Mouse (Mus musculus): ENCODE measurements around the gene Srsf5.
"Not testable (repeated sequence)": the region's sequence is repeated elsewhere in the genome, so short reads cannot be mapped to it uniquely, and the experiment has no call there.

The Srsf5 gene

DNA sequence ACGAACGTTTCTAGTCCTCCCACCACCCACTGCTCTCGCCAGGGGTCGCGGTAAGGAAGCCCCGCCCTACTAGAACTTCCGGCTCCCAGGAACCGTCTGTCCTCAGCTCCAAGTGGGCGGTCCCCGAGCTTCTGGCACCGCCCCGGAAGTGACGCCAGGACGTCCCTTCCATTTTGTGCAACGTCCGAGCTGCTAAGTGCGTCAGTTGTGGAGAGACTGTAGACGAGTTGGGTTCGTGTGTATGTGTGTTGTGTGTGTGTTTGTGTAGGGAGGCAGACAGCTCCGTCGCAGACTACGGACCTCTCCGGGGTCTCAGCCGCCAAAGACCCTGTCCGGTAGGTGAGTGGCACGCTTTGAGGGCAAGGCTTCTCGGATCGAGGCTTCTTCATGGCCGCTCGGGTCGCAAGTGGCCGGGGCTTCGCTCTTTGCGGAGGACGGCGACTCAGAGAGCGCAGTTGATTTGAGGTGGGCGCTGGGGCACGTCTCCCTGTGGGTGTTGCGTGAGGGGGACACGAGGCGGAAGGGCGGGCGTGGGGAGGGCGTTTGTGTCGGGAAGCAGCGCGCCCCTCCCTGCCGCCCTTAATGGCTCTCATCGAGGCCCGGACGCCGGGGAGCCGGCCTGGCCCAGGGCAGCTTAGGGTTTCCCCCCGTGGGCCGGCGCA is at the start of gene Srsf5:
TSS of gene Srsf5 (plus strand) at position 171 of the 662 bp plus-strand sequence.
- DNase-seq, result peak; percentile 97

DNA sequence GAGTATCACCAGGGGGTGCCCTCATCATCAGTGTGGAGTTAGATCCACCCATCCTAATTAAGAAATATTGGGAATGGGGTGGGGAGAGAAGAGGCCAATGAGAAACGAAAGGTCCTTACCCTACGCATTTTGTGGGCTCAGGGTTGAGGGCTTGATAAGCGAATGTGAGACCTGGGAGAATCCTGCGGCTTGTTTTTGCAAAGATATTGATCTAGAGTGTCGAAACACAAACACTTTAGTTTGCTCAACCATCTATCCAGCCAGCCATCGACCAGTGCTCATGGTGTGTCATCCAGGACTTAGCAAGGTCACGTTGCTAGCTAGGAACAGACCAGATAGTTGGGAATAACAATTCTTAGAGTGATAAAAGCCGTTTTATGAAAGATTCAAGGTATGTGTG is 35.7 kb upstream of the Srsf5 start:
- DNase-seq, result no peak

DNA sequence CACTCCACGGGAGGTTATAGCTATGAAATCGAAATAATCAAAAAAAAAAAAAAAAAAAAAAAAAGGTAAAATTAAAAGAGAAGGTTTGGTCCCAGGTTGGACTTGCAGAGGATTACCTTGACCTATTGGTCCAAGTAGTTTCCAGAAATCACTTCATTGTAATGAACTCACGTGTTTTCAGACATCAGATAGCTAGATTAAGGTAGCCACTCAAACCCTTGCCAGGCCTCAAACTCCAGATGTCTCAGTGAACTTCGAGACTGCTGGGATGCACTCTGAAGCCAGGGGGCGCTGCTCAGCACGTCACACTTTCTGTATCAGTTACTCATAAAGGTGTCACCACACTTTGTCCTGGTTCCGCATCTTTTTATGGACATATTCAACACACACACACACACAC is 27.5 kb upstream of the Srsf5 start:
- DNase-seq, result no peak

DNA sequence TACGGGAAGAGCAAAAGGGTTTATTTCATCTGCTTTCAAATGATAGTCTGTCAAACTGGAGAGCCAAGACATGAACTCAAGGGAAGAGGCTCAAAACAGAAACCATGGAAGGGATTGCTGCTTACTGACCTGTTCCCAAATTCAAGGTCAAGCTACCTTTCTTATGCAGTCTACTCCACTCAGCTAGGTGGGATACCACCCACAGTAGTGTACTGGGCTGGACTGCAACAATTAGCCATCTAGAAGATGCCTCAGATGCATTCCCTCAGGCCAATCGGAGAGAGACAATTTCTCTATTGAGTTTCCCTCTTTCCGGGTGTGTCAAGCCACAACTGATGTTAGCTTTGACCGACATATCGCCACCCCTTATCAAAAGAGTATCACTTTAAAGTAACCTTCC is 24.0 kb upstream of the Srsf5 start:
- DNase-seq, result no peak

DNA sequence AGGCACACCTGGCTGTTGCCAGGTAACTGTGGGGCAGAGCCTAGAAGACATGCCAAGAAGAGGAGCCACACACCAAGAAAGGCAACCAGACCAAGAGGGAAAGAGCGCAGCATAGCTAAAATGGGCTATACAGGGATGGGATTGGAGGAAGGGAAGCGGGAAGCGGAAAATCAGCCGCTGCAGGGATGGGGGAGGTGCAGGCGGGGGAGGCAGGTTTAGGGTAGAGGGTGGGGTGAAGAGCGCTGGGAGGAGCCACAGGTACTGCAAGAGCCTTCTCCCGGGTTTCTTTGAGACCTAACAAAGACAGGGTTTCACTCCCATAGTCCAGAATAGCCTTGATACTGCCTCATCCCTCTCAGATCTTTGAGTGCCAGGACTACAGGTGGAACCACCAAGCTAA is 22.4 kb upstream of the Srsf5 start:
- DNase-seq, result no peak

- no peak for DNase-seq
Observed at GRCm38 (mm10) chr12:80923602-80924001, 21.7 kb upstream of the Srsf5 start.

DNA sequence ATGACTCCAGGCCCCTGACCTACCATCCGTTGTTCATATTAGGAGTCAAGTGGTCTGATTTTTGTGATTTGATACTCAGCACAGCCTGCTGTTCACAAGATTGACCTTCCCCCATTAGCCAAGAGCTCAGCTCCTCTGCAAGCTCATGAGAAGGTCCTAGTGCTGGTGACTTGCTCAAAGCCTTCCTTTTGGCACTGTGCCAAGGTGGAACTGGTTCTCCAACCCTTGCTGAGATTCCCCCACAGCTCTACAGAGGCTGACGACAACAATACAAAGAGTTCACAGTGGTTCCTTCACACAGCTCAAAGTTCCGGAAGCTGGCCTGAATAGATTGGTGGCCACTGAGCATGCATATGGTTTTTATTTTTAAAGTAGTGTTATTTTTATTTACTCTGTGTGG is 21.1 kb upstream of the Srsf5 start:
- no peak for DNase-seq

DNA sequence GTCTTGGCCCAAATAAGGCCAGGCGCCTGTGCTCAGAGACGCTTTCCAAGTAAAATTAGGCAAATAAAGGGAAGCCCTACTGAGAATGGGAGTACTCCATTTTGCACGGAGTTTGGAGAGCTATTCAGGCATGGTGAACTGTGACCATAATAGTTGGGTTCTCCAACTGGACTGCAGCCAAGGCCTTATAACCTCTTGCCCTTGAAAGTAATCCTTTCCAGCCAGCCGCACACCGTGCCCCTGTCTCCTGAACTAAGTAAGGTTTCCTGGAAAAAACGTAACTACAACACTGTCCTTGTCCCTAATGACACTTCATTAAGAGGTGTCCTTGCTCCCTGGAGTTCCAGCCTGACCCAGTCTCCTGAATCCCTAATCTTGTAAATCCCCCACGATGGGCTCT is 19.4 kb upstream of the Srsf5 start:
- no peak for DNase-seq

GRCm38 (mm10) chr12:80926550-80926949 is 18.8 kb upstream of the Srsf5 start:
- no peak for DNase-seq

- DNase-seq, result no peak
Observed at GRCm38 (mm10) chr12:80927518-80927917, 17.8 kb upstream of the Srsf5 start.

- no peak for DNase-seq
Observed at GRCm38 (mm10) chr12:80928881-80929280, 16.4 kb upstream of the Srsf5 start.

DNA sequence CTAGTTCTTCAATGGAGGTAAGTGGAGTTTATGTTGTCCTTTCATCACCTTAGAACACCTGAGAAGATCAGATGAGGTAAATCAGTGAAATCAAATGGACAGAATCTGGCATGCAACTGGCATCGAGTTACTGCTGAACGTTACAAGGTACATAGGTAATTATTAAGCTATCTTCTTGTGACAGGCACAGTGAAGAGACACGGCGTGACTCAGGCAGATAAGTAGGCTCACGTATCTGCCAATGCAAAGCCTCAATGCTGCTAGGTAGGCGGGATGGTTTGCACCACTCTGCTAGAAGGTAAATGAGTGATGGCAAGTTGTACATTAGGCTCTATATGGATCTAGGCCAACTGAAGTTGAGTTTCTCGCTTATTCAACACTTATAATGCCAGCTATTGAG is 15.2 kb upstream of the Srsf5 start:
- no peak for DNase-seq

- no peak for DNase-seq
Observed at GRCm38 (mm10) chr12:80931402-80932140, 13.7 kb upstream of the Srsf5 start.

DNA sequence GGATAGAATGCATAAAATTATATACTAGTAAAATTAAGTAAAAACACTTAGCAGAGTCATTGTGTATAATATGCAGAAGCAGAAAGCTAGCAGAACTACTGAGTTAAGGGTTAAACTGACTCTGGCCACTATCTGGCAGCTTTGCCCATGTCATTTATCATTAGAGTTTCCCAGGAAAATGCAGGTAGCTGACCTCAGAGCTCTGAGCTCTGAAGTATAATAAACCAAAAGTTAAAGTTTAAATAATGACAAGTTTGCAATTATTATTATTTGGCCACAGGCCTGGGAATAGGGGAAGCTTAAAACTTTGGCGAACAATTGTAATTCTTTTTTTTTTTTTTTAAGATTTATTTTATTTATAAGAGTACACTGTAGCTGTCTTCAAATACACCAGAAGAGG is 12.4 kb upstream of the Srsf5 start:
- DNase-seq, result no peak

- DNase-seq, result no peak
Observed at GRCm38 (mm10) chr12:80936751-80937150, 8.6 kb upstream of the Srsf5 start.

DNA sequence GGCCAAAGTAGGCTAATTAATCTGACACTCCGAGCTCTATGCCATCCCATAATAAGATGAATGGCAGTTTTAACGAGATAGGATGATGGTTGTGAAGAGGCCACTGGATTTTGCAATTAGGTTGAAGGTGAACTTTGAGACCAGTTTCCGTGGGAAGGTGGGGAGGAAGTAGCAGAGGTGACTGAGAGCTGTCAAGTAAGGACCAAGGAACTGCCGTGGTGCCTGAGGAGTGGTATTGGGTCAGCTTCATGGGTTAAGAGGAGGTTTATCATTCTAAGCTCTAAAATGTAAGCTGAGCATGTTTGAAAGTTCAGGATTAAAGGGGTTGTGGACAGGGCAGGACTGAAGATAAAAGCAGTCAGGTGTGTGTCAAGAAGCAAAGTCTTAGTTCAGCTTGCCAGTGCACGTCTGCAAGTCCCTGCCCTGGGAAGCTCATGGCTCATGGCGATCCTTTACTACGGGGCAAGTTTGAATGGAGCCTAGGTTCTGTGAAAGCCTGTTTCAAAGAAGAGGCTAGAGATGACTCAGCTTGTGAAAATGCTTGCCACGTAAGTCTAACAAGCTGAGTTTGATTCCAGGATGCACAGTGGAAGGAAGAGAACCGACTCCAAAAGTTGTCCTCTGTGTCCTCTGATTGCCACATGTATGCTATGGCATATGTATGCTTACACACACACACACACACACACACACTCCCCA is 7.8 kb upstream of the Srsf5 start:
- DNase-seq, result no peak

DNA sequence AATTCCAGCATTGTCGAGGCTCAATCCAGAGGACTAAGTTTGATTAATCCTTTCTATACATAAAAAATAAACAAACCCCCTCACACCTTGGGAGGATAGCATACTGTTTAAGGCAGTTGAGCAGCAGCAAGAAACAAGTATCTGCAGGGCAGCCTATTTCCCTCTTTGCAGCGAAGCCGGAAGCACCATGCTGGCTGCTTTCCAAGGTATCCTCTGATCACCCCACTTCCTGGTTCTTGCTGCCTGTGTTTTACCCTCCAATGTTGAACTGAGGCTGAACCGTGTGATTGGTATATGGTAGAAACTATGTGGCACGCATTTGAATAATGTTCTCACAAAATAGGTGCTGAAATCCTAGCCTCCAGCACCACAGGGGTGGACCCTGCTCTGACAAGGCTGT is 6.7 kb upstream of the Srsf5 start:
- DNase-seq, result no peak

DNA sequence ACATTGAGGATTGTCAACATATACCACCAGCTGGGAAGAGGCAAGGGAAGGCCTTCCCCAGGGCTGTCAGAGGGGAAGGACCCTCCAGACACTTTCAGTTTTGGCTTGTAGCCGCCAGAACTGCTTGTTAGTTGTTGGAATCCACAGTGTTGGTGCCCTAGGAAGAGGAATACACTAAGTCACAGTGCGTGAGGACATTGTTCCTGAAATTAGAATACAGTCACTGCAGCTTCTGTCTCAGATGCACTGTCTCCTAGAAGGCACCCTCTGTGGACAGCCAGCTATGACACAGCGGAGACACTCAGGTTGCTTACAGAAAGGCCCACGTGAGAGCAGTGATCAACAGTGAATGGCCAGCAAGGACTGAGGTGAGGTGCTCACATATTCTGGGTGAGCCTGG is 6.1 kb upstream of the Srsf5 start:
- DNase-seq, result no peak

- DNase-seq, result no peak
Observed at GRCm38 (mm10) chr12:80941886-80942285, 3.4 kb upstream of the Srsf5 start.

DNA sequence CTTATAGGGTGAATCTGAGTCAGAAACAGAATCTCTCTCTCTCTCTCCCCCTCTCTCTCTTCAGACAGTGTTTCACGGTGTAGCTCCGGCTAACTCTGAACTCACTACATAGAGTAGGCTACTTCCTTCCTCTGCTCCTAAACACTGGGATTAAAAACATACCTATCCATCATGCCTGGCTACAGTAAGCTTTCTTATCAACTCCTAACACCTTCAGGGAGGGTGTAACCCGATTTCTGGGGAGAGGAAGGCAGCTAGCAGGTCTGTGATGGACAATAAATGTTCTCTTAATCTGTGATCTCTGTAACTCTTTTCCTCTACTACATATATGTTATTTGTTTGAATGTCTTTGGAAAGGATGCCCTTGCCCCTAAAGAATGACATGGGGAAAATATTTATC is 1.9 kb upstream of the Srsf5 start:
- no peak for DNase-seq

DNA sequence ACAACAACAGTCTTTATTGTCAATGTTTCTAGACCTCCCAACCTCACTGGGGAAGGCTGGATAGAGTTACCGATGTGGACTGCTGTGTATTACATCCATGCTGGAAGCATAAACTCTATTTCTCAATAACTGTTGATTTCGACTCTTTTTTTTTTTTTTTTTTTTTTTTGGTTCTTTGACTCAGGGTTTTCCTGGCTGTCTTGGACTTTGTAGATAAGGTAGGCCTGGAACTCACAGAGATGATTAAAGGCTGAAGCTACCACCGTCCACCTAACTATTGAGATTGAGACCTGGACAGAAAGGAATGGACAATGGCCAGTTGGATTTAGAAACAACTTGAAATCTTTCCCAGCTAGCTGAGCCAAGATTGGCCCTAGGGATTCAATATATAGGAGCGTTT is 1.1 kb upstream of the Srsf5 start:
- DNase-seq, result no peak

- DNase-seq, result not testable (repeated sequence)
Observed at GRCm38 (mm10) chr12:80944963-80945333, 356 bp upstream of the Srsf5 start.

- peak; percentile 93 for DNase-seq
Observed at GRCm38 (mm10) chr12:80945996-80946355, 672 bp downstream of the Srsf5 start.

GRCm38 (mm10) chr12:80948202-80948601 is 2.9 kb downstream of the Srsf5 start:
- no peak for DNase-seq
